Mouse (Mus musculus) heart, embryonic 11.5 days (tissue): Measurements from ENCODE around the gene Gm49721. TPM values are rescaled to one million over a fixed set of nuclear protein-coding genes. Genes with fewer than 3 reads are reported as not detected.
"Not testable (repeated sequence)": the region's sequence is repeated elsewhere in the genome, so short reads cannot be mapped to it uniquely, and the experiment has no call there.

Experiments
- ATAC-seq: fragments of 200-750 bp; cut with Nextera tagmentation; replicated peaks from 2 replicates; pipeline ENCODE4 v1.8.0; 2017; ENCODE audit warnings: moderate library complexity; ENCODE audit not compliant: insufficient number of reproducible peaks, low FRiP score, low TSS enrichment
- H3K27ac ChIP-seq: fragments of 300-500 bp; sonication (generic); 2 replicates; pipeline ENCODE4 v1.5.1; 2014; ENCODE audit warnings: mild to moderate bottlenecking, low read depth, low read length
- H3K27me3 ChIP-seq: fragments of 300-500 bp; sonication (generic); 2 replicates; pipeline ENCODE4 v1.6.1; 2014; ENCODE audit warnings: mild to moderate bottlenecking, low read length, mixed read lengths; ENCODE audit not compliant: control insufficient read depth, insufficient read depth
- H3K36me3 ChIP-seq: fragments of 300-500 bp; sonication (generic); 2 replicates; pipeline ENCODE4 v1.6.1; 2014; ENCODE audit warnings: mild to moderate bottlenecking, low read length, moderate library complexity, mixed read lengths; ENCODE audit not compliant: control insufficient read depth, insufficient read depth
- H3K4me1 ChIP-seq: fragments of 300-500 bp; sonication (generic); 2 replicates; pipeline ENCODE4 v1.6.1; 2014; ENCODE audit warnings: low read length; ENCODE audit not compliant: control insufficient read depth, insufficient read depth
- H3K4me2 ChIP-seq: fragments of 300-500 bp; sonication (generic); 2 replicates; pipeline ENCODE4 v1.6.1; 2014; ENCODE audit warnings: mild to moderate bottlenecking, moderate library complexity
- H3K4me3 ChIP-seq: fragments of 300-500 bp; sonication (generic); 2 replicates; pipeline ENCODE4 v1.5.1; 2014; ENCODE audit warnings: low read depth, low read length
- H3K9ac ChIP-seq: fragments of 300-500 bp; sonication (generic); 2 replicates; pipeline ENCODE4 v1.6.1; 2014; ENCODE audit warnings: mild to moderate bottlenecking, low read depth, low read length, moderate library complexity
- H3K9me3 ChIP-seq: fragments of 300-500 bp; sonication (generic); replicated peaks from 2 replicates; pipeline ENCODE4 v1.6.1; 2016; ENCODE audit warnings: low read length; ENCODE audit not compliant: control insufficient read depth
- WGBS: fragments of 180-500 bp; shearing (Covaris S2); extraction: QIAGEN DNeasy Blood & Tissue Kit; methylation state at CpG from one replicate; pipeline ENCODE4 v1.1.7; 2014; ENCODE audit not compliant: insufficient replicate concordance; 5-methylcytosine and 5-hydroxymethylcytosine counted together
- polyA plus RNA-seq: library from polyadenylated mRNA; unstranded; fragments of >200 nt; fragmentation: Nextera tagmentation; extraction: Ambion mirVana; gene quantifications from 2 replicates; pipeline ENCODE4 v1.2.1, GENCODE M21; 2014

The Gm49721 gene
- 0.31 TPM in 1 of 2 replicates, not detected in the other for polyA plus RNA-seq

DNA sequence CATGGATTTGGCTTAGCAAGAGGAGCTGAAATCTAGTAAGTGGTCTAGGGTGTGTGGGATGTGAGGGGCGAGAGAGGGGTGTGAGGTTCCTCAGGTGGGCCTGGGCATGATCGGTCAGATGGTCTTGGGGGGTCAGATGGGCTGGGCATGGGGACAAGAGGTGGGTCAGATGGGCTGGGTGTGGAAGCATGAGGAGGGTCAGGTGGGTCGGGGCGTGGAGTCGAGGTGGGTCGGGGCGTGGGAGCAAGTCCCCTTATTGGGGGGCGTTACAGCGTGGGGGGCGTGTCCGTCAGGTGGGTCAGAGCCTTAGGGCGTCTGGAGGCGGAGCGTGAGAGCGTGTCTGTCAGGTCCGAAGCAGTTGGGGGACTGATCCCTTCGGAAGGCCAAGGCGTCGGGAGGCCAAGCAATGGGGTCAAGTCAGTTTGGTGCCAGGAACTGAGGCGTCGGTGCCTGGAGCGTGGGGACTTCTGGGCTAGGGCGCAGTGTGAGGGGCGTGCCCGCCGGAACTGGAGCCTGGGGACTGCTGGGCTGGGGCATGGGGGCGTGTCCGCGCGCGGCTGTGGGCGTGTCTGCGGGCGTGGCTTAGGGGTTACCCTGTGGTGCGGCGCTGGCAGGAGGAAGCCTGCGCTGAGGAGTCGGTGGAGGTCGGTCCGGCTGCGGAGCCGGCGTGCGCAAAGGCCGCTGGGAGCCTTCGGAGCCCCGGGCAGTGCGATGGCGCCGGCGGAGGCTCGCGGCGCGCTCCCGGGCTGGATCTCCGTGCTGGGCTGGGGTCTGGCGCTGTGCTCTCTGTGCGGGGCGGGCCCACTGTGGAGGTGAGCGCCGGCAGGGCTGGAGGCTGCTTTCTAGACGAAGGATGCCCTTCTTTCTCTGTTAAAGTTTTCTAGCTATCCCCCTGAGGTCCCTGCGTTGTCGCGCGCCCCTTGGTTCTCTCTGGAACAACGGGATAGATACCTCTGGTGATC is at the start of gene Gm49721:
Gene Gm49721, plus strand, starts transcription at position 618 of the 962 bp plus-strand sequence.
- H3K4me2 ChIP-seq, result peak within 1 kb of the TSS; percentile 59
- WGBS, result under 1% methylated on average over 41 of the region's 68 CpGs
- H3K27me3 ChIP-seq, H3K4me1 ChIP-seq, H3K9me3 ChIP-seq, H3K36me3 ChIP-seq: not testable (repeated sequence)
- peak within 1 kb of the TSS; percentile 58 for H3K4me3 ChIP-seq
- H3K27ac ChIP-seq, result peak within 1 kb of the TSS; percentile 59; the same call in 1 of the 2 replicates
- ATAC-seq, result peak; percentile 99
- H3K9ac ChIP-seq, result peak within 1 kb of the TSS; percentile 70; the same call in 1 of the 2 replicates

DNA sequence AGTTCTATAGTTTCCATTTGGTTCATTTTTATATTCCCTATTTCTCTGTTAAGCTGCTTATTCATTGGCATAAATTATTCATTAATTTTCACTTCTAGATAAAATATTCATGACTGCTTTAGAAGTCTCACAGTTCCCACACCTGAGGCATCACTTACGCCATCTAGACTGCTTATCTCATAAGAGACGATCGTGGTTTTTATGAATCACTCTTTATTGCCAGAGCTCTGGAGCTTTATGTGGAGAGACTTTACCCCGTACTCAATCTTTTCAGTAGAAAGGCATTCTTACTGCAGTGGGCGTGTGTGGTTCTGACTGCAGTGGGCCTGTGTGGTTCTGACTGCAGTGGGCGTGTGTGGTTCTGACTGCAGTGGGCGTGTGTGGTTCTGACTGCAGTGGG is 47.1 kb upstream of the Gm49721 start:
- H3K36me3 ChIP-seq, H3K27ac ChIP-seq, H3K4me1 ChIP-seq, H3K4me3 ChIP-seq, H3K9me3 ChIP-seq, ATAC-seq, H3K27me3 ChIP-seq, H3K4me2 ChIP-seq, H3K9ac ChIP-seq: not testable (repeated sequence)
- WGBS, result 92% methylated on average over 6 of the region's 7 CpGs

DNA sequence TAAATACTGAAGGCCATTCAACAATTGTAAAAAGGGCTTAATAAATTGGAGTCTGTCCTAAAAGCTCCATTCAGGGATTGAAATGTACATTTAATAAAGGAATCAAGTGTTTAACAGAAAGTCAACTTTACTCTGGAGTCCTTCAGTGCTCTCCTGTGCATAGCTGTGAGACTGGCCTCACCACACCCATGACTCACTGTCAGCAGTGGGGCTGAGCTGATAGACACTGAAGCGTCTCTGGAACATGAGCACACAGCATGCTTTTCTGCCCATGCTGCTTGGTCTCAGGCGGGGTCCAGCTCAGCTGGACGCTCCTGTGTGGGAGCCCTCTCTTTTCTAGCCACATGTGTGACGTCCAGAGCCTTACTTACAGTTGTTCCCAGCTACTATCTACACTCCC is 36.1 kb upstream of the Gm49721 start:
- not testable (repeated sequence) for H3K4me3 ChIP-seq, H3K9ac ChIP-seq, H3K4me1 ChIP-seq, H3K36me3 ChIP-seq, ATAC-seq, H3K4me2 ChIP-seq, H3K9me3 ChIP-seq, H3K27ac ChIP-seq, H3K27me3 ChIP-seq
- WGBS, result no CpG with 5 or more reads among the region's 4 CpGs

DNA sequence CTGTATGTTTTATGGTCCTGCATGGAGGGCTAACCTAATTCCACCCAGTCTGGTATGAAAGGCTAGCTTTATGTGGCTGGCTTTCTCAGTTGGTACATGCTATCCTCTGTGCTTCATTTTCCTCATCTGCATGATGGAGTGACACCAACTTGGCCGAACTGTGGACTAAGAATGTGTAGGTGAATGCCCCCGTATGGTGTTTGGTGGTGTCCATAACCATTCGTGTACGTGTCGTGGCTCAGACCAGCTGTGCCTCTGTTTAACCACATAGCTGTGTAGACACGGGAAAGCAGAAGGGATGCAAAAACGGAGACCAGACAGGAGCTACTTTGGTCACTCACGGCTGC is 31.1 kb upstream of the Gm49721 start:
- peak overlapping the region; percentile 67 for H3K4me2 ChIP-seq
- H3K27ac ChIP-seq, H3K4me1 ChIP-seq, H3K36me3 ChIP-seq, H3K27me3 ChIP-seq, ATAC-seq, H3K9ac ChIP-seq, H3K9me3 ChIP-seq: not testable (repeated sequence)
- peak overlapping the region; percentile 58 for H3K4me3 ChIP-seq
- WGBS, result no CpG with 5 or more reads among the region's 8 CpGs

DNA sequence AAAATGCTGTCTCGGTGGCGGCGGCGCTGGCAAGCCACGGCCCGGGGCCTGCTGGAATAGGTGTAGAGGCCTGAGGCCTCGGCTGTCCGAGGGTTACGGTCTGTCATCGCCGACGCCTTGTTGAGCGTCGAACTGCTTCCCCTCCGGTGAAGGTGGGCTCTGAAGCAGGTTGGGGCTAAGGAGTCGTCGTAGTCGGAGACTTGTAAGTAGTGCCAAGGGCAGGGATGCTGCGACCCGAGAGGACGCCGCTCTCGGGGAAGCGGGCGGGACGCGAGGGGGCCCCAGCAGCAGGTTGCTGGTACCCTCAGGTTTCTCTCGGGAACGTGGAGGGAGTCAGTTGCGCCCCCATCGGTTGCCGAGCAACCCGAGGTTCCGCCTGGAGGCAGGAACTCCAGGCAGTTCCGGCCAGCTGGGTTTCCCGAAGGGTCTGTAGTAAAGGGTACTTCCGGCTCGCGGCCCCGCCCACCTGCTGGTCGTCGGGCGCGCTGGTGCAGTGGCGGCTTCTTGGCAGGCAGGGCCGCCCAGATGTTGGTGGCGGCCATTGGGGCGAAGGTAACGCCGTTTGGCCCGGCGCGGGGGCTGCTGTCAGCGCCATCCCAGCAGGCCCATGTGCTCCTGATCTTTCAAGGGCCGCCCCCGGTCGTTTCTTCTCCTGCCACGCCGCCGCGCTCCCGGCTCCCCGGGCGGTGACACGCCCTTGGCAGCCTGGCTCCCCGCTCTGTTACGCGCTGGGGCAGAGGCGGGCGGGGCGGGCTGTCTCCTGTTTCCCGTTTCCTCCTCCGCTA is 30.5 kb upstream of the Gm49721 start, which contains the start of gene Rsph3b:
Gene Rsph3b, minus strand, starts transcription at position 699 of the 785 bp plus-strand sequence.
- H3K27ac ChIP-seq, result peak within 1 kb of the TSS; percentile 86
- H3K9me3 ChIP-seq, H3K27me3 ChIP-seq, H3K4me1 ChIP-seq, H3K36me3 ChIP-seq: not testable (repeated sequence)
- under 1% methylated on average over 66 of the region's 73 CpGs for WGBS
- peak; percentile 93 for ATAC-seq
- peak within 1 kb of the TSS; percentile 70 for H3K9ac ChIP-seq
- peak within 1 kb of the TSS; percentile 67 for H3K4me2 ChIP-seq
- H3K4me3 ChIP-seq, result peak within 1 kb of the TSS; percentile 58

DNA sequence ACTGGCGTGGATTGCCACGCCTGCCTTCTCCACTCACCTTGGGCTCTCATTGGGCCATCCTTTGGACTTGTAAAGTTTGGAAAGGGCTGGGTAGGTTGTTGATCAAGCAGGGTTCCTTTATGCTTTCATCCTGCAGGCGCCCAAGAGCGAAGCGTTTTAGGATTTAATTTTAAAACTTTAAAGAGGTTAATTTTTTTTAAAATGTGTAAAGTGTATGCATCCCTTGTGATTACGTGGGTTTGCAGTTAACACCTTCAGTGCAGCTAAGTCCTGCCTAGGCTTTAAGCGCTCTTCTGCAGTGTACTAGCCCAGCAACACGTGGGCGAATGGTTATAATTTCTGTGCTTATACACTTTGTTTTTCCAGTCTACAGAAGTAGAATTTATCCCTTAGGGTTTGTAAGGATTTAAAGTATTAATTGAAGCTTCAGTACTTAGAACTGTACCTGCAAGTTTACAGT is 29.9 kb upstream of the Gm49721 start:
- not testable (repeated sequence) for H3K4me1 ChIP-seq, H3K27me3 ChIP-seq, H3K36me3 ChIP-seq, H3K9me3 ChIP-seq, ATAC-seq
- Histone ChIP-seq H3K27ac (peak overlapping the region; percentile 86), H3K9ac (peak overlapping the region; percentile 70), H3K4me2 (peak overlapping the region; percentile 67), H3K4me3 (peak overlapping the region; percentile 58)
- 14% methylated on average over 9 of the region's 9 CpGs for WGBS

DNA sequence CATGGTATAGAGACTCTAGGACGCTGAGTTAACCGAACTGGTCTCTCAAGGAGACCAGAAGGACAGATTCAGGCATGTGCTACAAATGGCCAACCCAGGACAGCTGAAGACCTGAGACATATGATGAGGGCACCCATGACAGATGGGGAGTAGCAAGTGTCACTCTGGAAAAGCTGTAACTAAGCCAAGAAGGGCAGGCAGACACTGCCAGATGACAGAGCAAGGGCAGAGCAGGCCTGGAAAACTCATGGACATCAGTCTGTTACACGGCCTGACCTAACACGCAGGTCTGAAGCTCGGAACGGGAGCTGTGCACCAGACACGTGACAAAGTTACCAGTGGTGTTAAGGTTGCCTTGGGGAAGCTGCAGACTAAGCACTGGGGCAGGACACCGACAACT is 19.8 kb upstream of the Gm49721 start:
- not testable (repeated sequence) for H3K27me3 ChIP-seq, H3K36me3 ChIP-seq, H3K9ac ChIP-seq, H3K4me2 ChIP-seq, H3K9me3 ChIP-seq, ATAC-seq, H3K4me1 ChIP-seq, H3K27ac ChIP-seq, H3K4me3 ChIP-seq
- WGBS, result 92% methylated on average over 6 of the region's 8 CpGs

DNA sequence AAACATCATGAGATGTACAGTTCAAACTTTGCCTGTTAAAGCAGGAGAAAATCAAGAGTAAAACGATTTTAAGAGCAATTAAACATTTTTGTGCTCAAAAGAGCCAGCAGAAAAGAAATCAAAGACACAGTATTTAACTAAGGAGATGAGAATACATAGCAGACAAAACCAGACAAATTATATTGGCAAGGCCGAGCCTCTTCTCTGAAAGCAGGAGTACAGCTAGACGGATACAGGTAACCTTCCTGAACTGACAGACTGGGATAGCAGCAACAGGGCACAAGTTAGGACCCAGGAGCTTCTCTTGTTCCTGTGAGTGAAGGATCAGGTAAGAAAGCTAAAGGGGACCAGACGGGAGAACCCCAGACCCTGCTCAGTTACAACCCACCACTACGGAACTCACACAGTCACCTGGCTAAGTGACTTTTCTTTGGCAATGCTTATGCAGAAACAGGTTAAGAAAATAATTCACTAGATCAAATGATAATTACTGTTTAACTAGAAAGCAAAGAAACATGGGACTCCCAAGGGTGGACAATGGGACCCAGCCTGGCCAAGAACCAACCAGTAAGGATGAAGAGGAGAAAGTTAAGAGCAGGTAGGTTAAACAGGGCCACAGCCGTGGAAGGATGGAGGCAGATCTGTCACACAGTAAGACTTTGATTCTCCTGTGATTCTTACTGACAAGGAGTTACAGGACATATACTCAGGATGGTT is 19.0 kb upstream of the Gm49721 start:
- not testable (repeated sequence) for H3K9me3 ChIP-seq, H3K36me3 ChIP-seq, H3K9ac ChIP-seq, H3K27ac ChIP-seq, ATAC-seq, H3K27me3 ChIP-seq, H3K4me1 ChIP-seq
- 58% methylated on average over 4 of the region's 6 CpGs for WGBS
- Histone ChIP-seq H3K4me3 (peak overlapping the region; percentile 44; the same call in 1 of the 2 replicates), H3K4me2 (peak overlapping the region; percentile 54)
